Mouse (Mus musculus): Measurements from ENCODE around the gene Med12l.

- TF ChIP-seq USF1 (IDR thresholded peaks at IDR 0.05; ENCODE audit: low read depth) = no peak
- TF ChIP-seq MYOG (IDR thresholded peaks at IDR 0.05; ENCODE audit: control insufficient read depth in 1 of 3, insufficient read depth in 1 of 3, insufficient read length in 2 of 3, low read depth in 2 of 3) = no peak
- TF ChIP-seq POLR2A (IDR thresholded peaks at IDR 0.05; ENCODE audit: insufficient read length, low read depth) = no peak
- no peak for TF ChIP-seq TCF12 (IDR thresholded peaks at IDR 0.05; ENCODE audit: insufficient read depth, poor library complexity, severe bottlenecking)
- no peak for TF ChIP-seq SRF (IDR thresholded peaks at IDR 0.05; ENCODE audit: control insufficient read depth, insufficient read length, low read depth)
- no peak for TF ChIP-seq POLR2AphosphoS2 (IDR thresholded peaks at IDR 0.05; ENCODE audit: insufficient read length, low read depth)
- TF ChIP-seq MYOD1 (IDR thresholded peaks at IDR 0.05; ENCODE audit: control insufficient read depth in 1 of 3, insufficient read length in 2 of 3, low read depth in 2 of 3) = no peak
- TF ChIP-seq MAX (IDR thresholded peaks at IDR 0.05; ENCODE audit: low read depth) = no peak
Measured at GRCm38 (mm10) chr3:59006731-59007441, 1.3 kb downstream of the Med12l start.
